Mouse (Mus musculus) C2C12 (cell line): ENCODE measurements at regions not wholly inside any gene's neighbourhood (a gene's known extent, or its start where the extent isn't known, plus 50 kb on each side); places are given as distances from the start of the nearest gene placed in this dataset.

Source experiments
- CTCF ChIP-seq: IDR thresholded peaks from one replicate; pipeline ENCODE4 v1.5.1; 2011; ENCODE audit not compliant: control insufficient read depth, insufficient read depth, insufficient read length
- MYOD1 ChIP-seq: IDR thresholded peaks from one replicate; pipeline ENCODE4 v1.6.1; 2011; ENCODE audit warnings: low read depth; ENCODE audit not compliant: control insufficient read depth, insufficient read length

DNA sequence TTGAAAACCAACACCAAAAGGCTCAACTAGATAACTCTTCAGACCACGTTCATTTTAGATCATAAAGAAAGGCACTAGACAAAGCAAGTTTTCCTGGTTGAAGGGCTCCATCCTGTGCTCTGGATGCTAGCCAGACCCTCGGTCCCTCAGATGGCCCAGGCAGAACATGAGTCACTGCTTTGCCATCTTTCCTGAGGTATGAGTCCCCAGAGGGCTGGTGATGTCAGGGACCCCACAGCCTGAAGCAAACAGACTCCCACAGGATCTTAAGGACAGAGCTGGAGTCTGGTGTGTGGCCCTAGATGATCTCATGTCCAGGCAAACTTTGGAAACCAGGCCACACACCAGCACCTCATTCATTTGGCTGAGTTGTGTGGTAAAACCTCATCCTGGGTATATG is 203.2 kb upstream of the Six2 start:
- no peak for TF ChIP-seq CTCF
- peak; percentile 18 for TF ChIP-seq MYOD1
